Mouse (Mus musculus) monocyte, adult 59 days (primary cell): ENCODE data around the gene Vmn1r11. TPM values are rescaled to one million over a fixed set of nuclear protein-coding genes. Genes with fewer than 3 reads are reported as not detected.

ENCODE experiments used
- total RNA-seq, 2 experiments: library from RNA; stranded (reverse); gene quantifications; one replicate each; pipeline ENCODE4 v1.2.4; 2023

Vmn1r11 gene
- not detected for total RNA-seq

GRCm38 (mm10) chr6:57133155-57133554 lies at the start of gene Vmn1r11:
Vmn1r11 (plus strand) TSS chr6:57133455.

GRCm38 (mm10) chr6:57109154-57109553 lies 24.1 kb upstream of the Vmn1r11 start, which contains the start of gene Vmn1r10:
Vmn1r10 (plus strand) TSS chr6:57109454.

GRCm38 (mm10) chr6:57156619-57157018 lies 23.4 kb downstream of the Vmn1r11 start, which contains the start of gene Vmn1r12:
Vmn1r12 (plus strand) TSS chr6:57156919.

Other genes starting within 250 kb of the Vmn1r11 start
- gene Nt5c3, start 209.5 kb upstream of the Vmn1r11 start, total RNA-seq, result 10 to 100 TPM; 19.1 to 22.6 TPM
- not detected for gene Vmn1r4, start 209.4 kb upstream of the Vmn1r11 start, total RNA-seq
- not detected for gene Vmn1r5, start 163.2 kb upstream of the Vmn1r11 start, total RNA-seq
- gene Vmn1r6, start 136.2 kb upstream of the Vmn1r11 start, total RNA-seq, result not detected
- gene Vmn1r7, start 108.1 kb upstream of the Vmn1r11 start, total RNA-seq, result not detected
- gene Vmn1r8, start 101.2 kb upstream of the Vmn1r11 start, total RNA-seq, result not detected
- gene Vmn1r9, start 66.7 kb upstream of the Vmn1r11 start, total RNA-seq, result not detected
- not detected for gene Vmn1r10, start 24.0 kb upstream of the Vmn1r11 start, total RNA-seq
- gene Vmn1r12, start 23.5 kb downstream of the Vmn1r11 start, total RNA-seq, result under 1 TPM in 1 of 2 experiments, not detected in 1; 0.09 TPM
- not detected for gene Vmn1r13, start 69.8 kb downstream of the Vmn1r11 start, total RNA-seq
- not detected for gene Vmn1r14, start 98.2 kb downstream of the Vmn1r11 start, total RNA-seq
- gene Vmn1r15, start 124.5 kb downstream of the Vmn1r11 start, total RNA-seq, result not detected
- gene Vmn1r16, start 196.0 kb downstream of the Vmn1r11 start, total RNA-seq, result not detected
- not detected for gene Vmn1r17, start 230.3 kb downstream of the Vmn1r11 start, total RNA-seq